Mouse (Mus musculus) thymus, adult 2 months (tissue): Measurements from ENCODE around the gene Iqcg.

Experiments
- CTCF ChIP-seq: fragments of 200-500 bp; IDR thresholded peaks from 2 replicates; pipeline ENCODE4 v1.5.1; 2012; ENCODE audit warnings: mild to moderate bottlenecking, control low read depth, low read length, moderate library complexity, borderline replicate concordance; ENCODE audit not compliant: control insufficient read depth, poor library complexity, insufficient read depth; ENCODE audit errors: extremely low read depth
- POLR2A ChIP-seq: fragments of 200-500 bp; IDR thresholded peaks from 2 replicates; pipeline ENCODE4 v1.6.1; 2012; ENCODE audit warnings: mild to moderate bottlenecking, low read length, control low read depth, moderate library complexity; ENCODE audit not compliant: control insufficient read depth, poor library complexity, insufficient read depth; ENCODE audit errors: extremely low read depth

GRCm38 (mm10) chr16:33053141-33053540, 2.9 kb downstream of the Iqcg start:
- TF ChIP-seq CTCF: no peak
- TF ChIP-seq POLR2A: no peak
